In genomic region chr13:24130741-24131140, GRCm38 (mm10) we compare ENCODE assay signal across 14 mouse cellular contexts.
"Had no signal": no experiment of that assay in that cellular context is flagged by ENCODE, and none has a peak within 500 bp of the region (broad histone marks: within the 10 kb centered on the region; RNA-seq: fewer than 3 reads in every experiment).

No protein-coding gene starts in this region.

- H3K27ac ChIP-seq: liver, embryonic 14.5 days; midbrain, embryonic 10.5 days; midbrain, embryonic 12.5 days; midbrain, embryonic 15.5 days; neural tube, embryonic 12.5 days; stomach, embryonic 15.5 days; stomach, postnatal 0 days had no signal

- H3K9ac ChIP-seq: liver, embryonic 14.5 days; lung, embryonic 14.5 days; midbrain, embryonic 12.5 days; midbrain, embryonic 15.5 days; neural tube, embryonic 12.5 days; stomach, embryonic 15.5 days had no signal

- ATAC-seq: midbrain, embryonic 15.5 days had no signal

- H3K4me3 ChIP-seq: midbrain, embryonic 10.5 days; midbrain, embryonic 12.5 days; midbrain, embryonic 15.5 days; neural tube, embryonic 12.5 days; stomach, embryonic 15.5 days had no signal

- DNase-seq: lung, embryonic 14.5 days; lung, postnatal 10 days; lung, postnatal 4 days; right cerebral cortex, postnatal 14 days; thymus, adult 2 months; thymus, postnatal 25 days; thymus, postnatal 4 days had no signal

- H3K27me3 ChIP-seq: midbrain, embryonic 12.5 days; midbrain, embryonic 15.5 days; neural tube, embryonic 12.5 days; stomach, embryonic 15.5 days had no signal

- H3K4me2 ChIP-seq: lung, embryonic 14.5 days; midbrain, embryonic 12.5 days; midbrain, embryonic 15.5 days; neural tube, embryonic 12.5 days; stomach, embryonic 15.5 days had no signal

- H3K36me3 ChIP-seq: midbrain, embryonic 10.5 days; midbrain, embryonic 12.5 days; midbrain, embryonic 15.5 days; neural tube, embryonic 12.5 days; stomach, embryonic 15.5 days had no signal

- H3K9me3 ChIP-seq: midbrain, embryonic 10.5 days; midbrain, embryonic 12.5 days; midbrain, embryonic 15.5 days; neural tube, embryonic 12.5 days; stomach, embryonic 15.5 days had no signal
